Mouse (Mus musculus): ENCODE measurements around the gene Tcn2.
A peak's percentile ranks its signal among the peaks of the same experiment; 100 is the strongest.

Tcn2 gene

GRCm38 (mm10) chr11:3893970-3894369 lies 38.0 kb downstream of the Tcn2 start:
- no peak for DNase-seq

- DNase-seq, result no peak
Measured at GRCm38 (mm10) chr11:3887331-3887730, 44.6 kb downstream of the Tcn2 start.

GRCm38 (mm10) chr11:3883711-3884110 lies 48.2 kb downstream of the Tcn2 start:
- DNase-seq, result no peak

- peak; percentile 85 to 86 for DNase-seq
Measured at GRCm38 (mm10) chr11:3879836-3880235, 52.1 kb downstream of the Tcn2 start.

GRCm38 (mm10) chr11:3878660-3879059 lies 53.3 kb downstream of the Tcn2 start:
- DNase-seq, result no peak

GRCm38 (mm10) chr11:3876419-3876818 lies 55.5 kb downstream of the Tcn2 start:
- DNase-seq, result no peak
